Mouse (Mus musculus) layer of hippocampus, postnatal 14 days (tissue): Measurements from ENCODE around the gene Olfr175-ps1. TPM values are rescaled to one million over a fixed set of nuclear protein-coding genes. Genes with fewer than 3 reads are reported as not detected.

Experiments
- DNase-seq, 2 experiments: peaks; one replicate each; pipeline ENCODE4 v3.0.0; 2021 to 2022; ENCODE audit warnings: low spot score in 2 of 2, mixed read lengths in 1 of 2
- long read RNA-seq, 2 experiments: library from polyadenylated mRNA; stranded (forward); transcript quantifications; one replicate each; pipeline ENCODE4 v2.0.0; 2021
- total RNA-seq, 2 experiments: library from RNA; stranded (reverse); gene quantifications; 2 replicates each; pipeline ENCODE4 v1.2.3; 2021

Olfr175-ps1 gene
- total RNA-seq: not detected
- long read RNA-seq, experiment 1: 0 reads
- long read RNA-seq, experiment 2: 0 reads

- DNase-seq: no peak
Observed at GRCm38 (mm10) chr16:58826732-58827319, at the start of gene Olfr175-ps1. Gene Olfr175-ps1, minus strand, starts transcription at chr16:58826782.

GRCm38 (mm10) chr16:58874668-58875067, 48.1 kb upstream of the Olfr175-ps1 start, which contains the start of gene Olfr177:
Gene Olfr177, minus strand, starts transcription at chr16:58874768.
- no peak for DNase-seq

GRCm38 (mm10) chr16:58861479-58861878, 34.9 kb upstream of the Olfr175-ps1 start:
- DNase-seq: no peak

- no peak for DNase-seq
Observed at GRCm38 (mm10) chr16:58860032-58860737, 33.6 kb upstream of the Olfr175-ps1 start.

GRCm38 (mm10) chr16:58800168-58800567, 26.4 kb downstream of the Olfr175-ps1 start, which contains the start of gene Olfr173:
Gene Olfr173, minus strand, starts transcription at chr16:58800268.
- no peak for DNase-seq

Other genes starting within 250 kb of the Olfr175-ps1 start
- not detected for gene Gm813, start 209.8 kb downstream of the Olfr175-ps1 start, total RNA-seq
- not detected for gene E330017A01Rik, start 188.0 kb downstream of the Olfr175-ps1 start, total RNA-seq
- 10 to 100 TPM; 45.4 to 53.0 TPM for gene Cpox, start 156.5 kb downstream of the Olfr175-ps1 start, total RNA-seq
- not detected for gene Gpr15, start 107.7 kb downstream of the Olfr175-ps1 start, total RNA-seq
- gene Cldnd1, start 98.9 kb downstream of the Olfr175-ps1 start, total RNA-seq: 10 to 100 TPM; 87.9 to 98.7 TPM
- not detected for gene Olfr172, start 63.6 kb downstream of the Olfr175-ps1 start, total RNA-seq
- not detected for gene Olfr173, start 26.5 kb downstream of the Olfr175-ps1 start, total RNA-seq
- not detected for gene Olfr177, start 48.0 kb upstream of the Olfr175-ps1 start, total RNA-seq
- not detected for gene Olfr178, start 65.3 kb upstream of the Olfr175-ps1 start, total RNA-seq
- gene Olfr181, start 102.0 kb upstream of the Olfr175-ps1 start, total RNA-seq: not detected
- not detected for gene Olfr180, start 102.6 kb upstream of the Olfr175-ps1 start, total RNA-seq
- gene Olfr183, start 168.6 kb upstream of the Olfr175-ps1 start, total RNA-seq: not detected
- gene Olfr186, start 203.5 kb upstream of the Olfr175-ps1 start, total RNA-seq: not detected
- gene Olfr187, start 213.0 kb upstream of the Olfr175-ps1 start, total RNA-seq: not detected